Mouse (Mus musculus): ENCODE data around the gene Hpd. TPM values are rescaled to one million over a fixed set of nuclear protein-coding genes. Genes with fewer than 3 reads are reported as not detected.
A peak's percentile ranks its signal among the peaks of the same experiment; 100 is the strongest.

Gene Hpd
- polyA plus RNA-seq, 1 experiment, result not detected

DNA sequence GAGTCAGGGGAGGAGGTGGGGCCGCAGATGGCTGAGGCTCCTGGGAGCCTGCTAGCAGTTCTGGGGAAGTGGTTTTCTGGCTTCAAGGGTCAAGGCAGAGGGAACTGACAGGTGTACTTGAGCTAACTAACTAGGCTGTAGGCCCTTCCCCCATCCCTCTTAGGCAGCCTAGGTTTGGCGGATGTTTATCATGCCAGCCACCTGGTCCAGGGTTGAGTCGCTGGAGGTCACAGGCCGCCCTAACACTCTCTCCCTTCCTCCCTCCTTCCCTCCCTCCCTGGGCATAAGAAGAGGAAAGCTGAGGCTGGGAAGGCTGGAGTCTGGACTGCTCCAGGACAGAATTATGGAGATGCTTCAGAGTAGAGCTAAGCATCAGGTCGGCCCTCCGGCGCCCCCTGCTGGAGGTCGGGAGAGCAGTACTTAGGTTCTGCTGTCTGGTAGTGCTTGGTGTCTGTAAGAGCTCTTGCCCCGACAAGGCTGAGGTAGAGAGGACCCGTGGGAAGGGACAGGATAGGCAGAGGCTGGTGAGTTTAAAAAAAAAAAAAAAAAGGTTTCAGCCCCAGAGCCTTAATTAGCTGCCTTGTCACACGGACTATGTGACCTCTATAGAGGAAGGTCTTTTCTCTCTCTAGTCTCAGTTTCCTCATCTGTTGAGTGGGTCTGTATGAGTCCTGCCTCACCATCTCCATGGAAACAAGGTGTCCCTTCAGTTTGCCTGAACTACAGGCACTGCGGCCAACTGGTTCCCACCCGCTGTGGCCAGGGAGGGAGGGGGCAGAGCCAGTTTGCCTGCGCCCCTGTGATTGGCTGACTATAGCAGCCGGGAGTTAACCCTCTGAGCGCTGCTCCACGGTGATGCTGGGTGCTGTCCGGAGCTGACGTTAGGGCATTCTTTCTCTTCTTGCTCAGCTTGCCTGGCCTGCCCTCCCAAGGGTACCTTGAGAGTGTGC is 32.8 kb downstream of the Hpd start:
- DNase-seq (ENCODE audit: extremely low spot score in 1 of 2, low spot score in 1 of 2), result peak in 1 of 2 experiments; percentile 95

GRCm38 (mm10) chr5:123148073-123148722 is 34.3 kb downstream of the Hpd start:
- no peak for DNase-seq (ENCODE audit: extremely low spot score in 1 of 2, low spot score in 1 of 2)

DNA sequence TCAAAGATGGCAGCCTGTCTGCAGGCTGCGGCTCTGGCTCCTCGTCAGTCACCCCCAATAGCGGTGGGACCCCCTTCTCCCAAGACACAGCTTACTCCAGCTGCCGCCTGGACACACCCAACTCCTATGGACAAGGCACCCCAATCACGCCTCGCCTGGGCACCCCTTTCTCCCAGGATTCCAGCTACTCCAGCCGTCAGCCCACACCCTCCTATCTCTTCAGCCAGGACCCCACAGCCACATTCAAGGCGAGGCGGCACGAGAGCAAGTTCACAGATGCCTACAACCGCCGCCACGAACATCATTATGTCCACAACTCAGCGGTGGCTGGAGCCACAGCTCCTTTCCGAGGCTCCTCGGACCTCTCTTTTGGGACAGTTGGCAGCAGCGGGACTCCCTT is 35.0 kb downstream of the Hpd start:
- no peak for DNase-seq (ENCODE audit: extremely low spot score in 1 of 2, low spot score in 1 of 2)

- DNase-seq (ENCODE audit: extremely low spot score in 1 of 2, low spot score in 1 of 2), result no peak
Measured at GRCm38 (mm10) chr5:123146357-123146756, 36.2 kb downstream of the Hpd start.

DNA sequence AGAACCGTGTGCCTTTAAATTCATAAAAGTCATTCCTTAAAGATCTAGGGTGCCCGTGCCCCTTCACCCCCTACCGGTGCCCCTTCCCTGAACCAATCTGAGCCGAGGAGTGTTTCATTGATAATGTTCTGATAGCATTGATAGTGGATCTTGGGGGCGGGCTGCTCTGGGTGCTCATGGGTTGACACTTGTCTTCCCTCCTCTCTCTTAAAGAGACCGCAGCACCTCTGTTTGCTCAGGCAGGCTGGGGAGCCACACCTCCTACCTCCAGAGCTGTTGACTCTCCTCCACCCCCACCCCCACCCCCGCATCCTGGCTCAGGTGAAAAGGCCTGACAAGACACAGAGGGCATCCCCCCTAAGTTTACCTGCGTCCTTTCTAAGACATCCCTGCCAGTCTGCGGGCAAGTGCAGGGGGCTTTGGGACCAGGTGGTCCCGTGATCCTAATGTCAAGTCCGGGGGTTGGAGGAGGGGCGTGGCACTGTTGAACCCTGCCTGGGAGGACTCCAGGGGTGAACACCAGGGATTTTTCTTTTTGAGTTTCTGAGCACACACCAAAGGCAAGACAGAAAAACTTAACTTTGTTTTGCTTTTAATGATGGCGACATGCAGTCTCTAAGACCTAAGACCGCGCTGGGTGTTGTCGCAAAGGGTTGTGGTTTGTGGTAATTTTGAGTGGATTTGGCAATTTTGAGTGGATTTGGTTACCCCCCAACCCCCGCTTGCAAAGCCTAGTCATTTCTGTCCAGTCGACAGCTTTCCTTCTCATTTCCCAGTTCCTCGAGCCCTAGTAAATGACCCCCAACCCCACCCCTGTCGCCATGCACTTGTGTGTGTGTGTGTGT is 37.6 kb downstream of the Hpd start:
- no peak for DNase-seq (ENCODE audit: extremely low spot score in 1 of 2, low spot score in 1 of 2)

DNA sequence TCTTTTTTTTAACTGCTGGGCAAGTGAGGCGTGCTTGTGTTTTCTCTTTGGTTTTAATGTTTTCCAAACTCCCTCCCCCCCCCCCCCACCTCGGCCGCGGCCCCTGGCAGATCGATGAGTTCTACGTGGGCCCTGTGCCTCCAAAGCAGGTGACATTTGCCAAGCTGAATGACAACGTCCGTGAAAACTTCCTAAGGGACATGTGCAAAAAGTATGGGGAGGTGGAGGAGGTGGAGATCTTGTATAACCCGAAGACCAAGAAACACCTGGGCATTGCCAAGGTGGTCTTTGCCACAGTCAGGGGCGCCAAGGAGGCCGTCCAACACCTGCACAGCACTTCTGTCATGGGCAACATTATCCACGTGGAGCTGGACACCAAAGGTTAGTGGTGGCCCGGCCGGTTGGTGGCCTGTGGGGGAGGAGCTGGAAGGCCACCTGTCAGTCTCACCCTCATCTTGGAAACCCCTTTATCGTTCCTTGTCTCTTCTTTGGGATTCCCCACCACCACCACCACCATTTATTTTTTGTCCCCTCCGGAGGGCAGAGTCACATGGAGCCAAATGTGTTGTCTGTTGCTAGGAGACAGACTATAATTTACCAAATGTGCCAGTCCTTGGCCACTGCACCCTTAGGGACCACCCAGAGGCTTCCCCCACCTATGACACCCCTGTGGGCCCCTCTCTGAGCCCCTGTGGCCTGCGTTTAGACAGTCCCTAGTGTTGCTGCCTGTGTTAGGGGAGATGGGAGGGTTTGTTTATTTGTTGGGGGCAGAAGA is 38.4 kb downstream of the Hpd start:
- DNase-seq (ENCODE audit: extremely low spot score in 1 of 2, low spot score in 1 of 2), result no peak

DNA sequence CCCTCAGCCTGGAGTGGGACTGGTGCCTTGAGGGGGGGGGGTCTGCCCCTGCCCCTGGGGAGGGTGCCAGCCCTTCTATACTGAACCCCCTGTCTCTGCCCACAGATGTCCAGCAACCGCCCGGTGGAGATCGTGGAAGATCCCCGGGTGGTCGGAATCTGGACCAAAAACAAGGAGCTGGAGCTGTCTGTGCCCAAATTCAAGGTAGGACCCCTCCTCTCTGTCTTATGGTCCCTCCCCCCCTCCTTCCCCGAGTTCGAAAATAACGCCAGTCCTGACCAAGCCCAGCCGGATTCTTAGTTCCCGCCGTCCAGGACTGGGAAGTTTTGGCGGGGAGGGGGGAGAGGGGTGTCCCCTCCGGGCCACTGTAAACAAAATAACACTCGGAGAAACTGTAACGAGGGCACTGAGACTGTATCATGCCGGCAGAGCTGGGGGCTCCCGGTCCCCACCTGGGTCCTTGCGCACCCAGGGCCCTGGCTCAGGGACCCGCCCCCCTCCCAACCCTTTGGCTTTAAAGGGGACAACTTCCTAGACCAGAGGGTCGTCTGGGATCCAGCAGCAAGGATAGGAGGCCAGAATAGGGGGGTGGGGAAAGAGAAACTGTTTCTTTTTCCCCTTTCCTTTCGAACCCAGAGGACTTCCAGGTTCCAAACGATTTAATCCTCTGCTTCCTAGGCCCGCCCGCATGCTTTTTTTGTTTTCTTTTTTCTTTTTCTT is 39.1 kb downstream of the Hpd start:
- peak in 1 of 2 experiments; percentile 70 for DNase-seq (ENCODE audit: extremely low spot score in 1 of 2, low spot score in 1 of 2)

- peak in 1 of 2 experiments; percentile 61 for DNase-seq (ENCODE audit: extremely low spot score in 1 of 2, low spot score in 1 of 2)
Measured at GRCm38 (mm10) chr5:123142161-123143157, 40.1 kb downstream of the Hpd start, which contains the start of gene Setd1b. Gene Setd1b (plus strand): TSS chr5:123142193.

DNA sequence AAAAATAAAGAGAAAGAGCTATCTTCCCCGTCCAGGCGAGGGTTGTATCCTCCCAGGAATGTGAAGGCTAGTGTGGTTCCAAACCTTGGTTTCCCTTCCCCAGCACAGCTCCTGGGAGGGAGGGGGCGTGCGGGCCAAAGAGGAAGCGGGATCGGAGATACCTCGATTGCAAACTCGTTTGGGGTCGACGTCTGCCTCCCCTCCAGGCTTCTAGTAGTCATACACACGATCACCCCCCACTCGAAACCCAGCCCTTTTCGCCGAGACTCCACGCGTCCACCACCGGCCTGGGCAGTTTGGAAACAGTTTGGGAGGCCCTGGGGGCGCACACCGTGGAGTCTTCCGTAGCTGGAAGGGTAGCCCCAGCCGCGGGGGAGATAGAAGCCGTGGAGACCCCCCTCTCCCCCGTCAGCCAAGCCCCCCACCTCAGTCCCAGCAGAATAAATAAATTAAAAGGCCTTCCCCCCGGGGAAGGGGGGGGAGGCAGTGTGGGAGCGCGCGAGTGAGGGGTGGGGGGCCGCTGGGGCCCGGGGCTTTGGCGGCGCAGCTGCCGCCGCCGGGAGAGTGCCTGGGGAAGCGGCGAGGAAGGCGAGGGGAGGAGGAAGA is 40.9 kb downstream of the Hpd start:
- peak in 1 of 2 experiments; percentile 59 for DNase-seq (ENCODE audit: extremely low spot score in 1 of 2, low spot score in 1 of 2)

GRCm38 (mm10) chr5:123140694-123141554 is 41.6 kb downstream of the Hpd start:
- peak; percentile 92 to 96 for DNase-seq (ENCODE audit: extremely low spot score in 1 of 2, low spot score in 1 of 2)

DNA sequence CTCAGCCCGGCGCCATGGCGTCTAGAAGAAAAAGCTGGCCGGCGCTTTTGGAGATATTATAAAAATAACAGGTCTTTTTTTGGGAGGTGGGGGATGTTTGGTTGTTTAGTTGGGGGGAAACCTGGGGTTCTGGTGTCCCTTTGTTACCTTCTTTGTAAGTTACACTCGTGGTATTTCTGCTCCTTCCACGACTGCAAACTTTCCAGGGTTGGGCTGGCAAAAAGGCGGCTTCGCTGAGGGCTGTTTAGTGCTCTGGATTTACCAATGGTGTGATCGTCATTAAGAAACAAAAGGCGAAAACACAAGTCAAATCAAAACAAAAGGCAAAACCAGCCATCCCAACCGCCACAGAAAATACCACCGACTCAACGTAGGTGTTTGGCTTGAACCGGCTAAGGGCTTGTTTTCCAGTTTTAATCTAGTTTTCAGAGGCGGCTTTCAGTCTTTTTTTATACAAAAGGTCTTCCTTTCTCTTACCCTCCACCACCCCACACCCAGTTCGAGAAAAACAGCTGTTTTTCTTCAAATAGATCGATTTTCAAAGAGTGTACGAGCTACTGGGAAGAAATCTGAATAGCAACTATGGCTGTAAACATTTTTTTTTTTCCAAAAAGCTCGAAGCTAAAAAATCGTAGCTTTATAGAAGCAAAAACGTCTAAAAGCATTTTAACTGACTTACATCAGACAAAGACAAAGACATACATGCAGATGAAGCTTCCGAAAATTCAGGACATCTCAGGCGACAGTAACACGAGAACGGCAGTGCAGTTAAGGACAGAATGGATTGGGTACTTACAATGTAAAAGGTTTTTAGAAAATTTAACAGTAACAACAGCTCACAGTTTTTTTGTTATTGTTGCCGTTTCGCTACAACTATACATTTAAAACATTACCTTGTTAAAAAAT is 42.6 kb downstream of the Hpd start:
- DNase-seq (ENCODE audit: extremely low spot score in 1 of 2, low spot score in 1 of 2), result peak in 1 of 2 experiments; percentile 42

DNA sequence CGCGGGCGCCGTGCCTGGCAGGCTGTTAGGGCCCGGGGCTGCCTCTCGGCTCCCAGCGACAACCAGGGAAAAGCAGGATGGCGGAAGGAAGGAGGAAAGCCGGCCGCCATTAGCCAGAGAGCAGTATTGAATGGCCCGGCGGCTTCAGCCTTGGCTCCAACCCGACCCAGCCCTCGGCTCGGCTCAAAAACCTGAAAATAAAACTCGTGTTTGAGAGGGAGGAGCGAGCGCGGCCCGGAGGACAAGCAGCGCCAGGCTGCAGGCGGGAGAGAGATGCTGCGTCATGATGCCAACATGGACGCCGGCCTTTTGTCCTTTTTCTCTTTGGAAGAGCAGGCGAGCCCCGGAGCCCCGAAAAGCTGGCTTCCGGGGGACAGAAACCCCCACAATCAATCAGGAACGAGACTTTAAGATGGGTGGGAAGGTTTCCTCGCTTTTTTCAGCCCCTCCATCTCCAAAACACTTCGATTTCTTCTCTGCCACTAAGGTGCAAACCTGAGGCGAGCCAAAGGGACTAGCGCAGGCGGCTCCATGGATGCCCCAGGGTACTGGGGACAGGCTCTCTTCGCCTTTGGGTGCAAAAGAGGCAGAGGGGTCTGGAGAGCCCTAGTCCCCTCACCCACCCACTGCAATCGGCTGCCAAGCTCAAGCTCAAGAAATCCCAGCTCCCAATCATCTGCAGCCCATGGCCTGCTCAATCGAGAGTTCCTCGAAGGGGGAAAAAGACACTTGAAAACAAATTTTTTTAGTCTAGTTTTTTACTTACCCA is 43.4 kb downstream of the Hpd start:
- DNase-seq (ENCODE audit: extremely low spot score in 1 of 2, low spot score in 1 of 2), result peak; percentile 74 to 92

- DNase-seq (ENCODE audit: extremely low spot score in 1 of 2, low spot score in 1 of 2), result no peak
Measured at GRCm38 (mm10) chr5:123138230-123138911, 44.2 kb downstream of the Hpd start.

- DNase-seq (ENCODE audit: extremely low spot score in 1 of 2, low spot score in 1 of 2), result no peak
Measured at GRCm38 (mm10) chr5:123137910-123138229, 44.7 kb downstream of the Hpd start.

Data from frontal cortex, adult 2 months (tissue).